Mouse (Mus musculus): ENCODE measurements around the gene Shld2.

DNA sequence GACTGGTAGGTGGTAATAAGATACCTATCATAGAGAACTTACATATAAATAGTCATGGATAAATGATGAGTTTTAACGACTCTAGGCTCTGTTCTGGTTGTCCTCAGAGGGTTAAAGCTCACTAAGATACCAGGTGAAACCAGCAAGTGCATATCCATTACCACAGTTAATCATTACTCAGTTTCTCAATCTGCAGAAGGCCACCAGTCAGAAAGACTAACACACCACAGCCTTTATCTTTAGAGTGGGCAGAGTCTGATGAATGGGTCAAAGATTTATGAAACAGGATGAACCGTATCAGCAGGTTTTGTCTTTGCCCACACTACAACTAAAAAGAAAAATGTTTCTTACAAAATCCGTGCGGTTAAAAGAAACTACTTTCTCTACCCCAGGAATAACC is 35.1 kb downstream of the Shld2 start:
- TF ChIP-seq CTCF (IDR thresholded peaks at IDR 0.05; ENCODE audit: low read depth) (no peak), EP300 (IDR thresholded peaks at IDR 0.05; ENCODE audit: low read depth) (no peak)
